Mouse (Mus musculus) limb, embryonic 14.5 days (tissue): ENCODE results near the gene Gm33543. TPM values are rescaled to one million over a fixed set of nuclear protein-coding genes. Genes with fewer than 3 reads are reported as not detected.
A peak's percentile ranks its signal among the peaks of the same experiment; 100 is the strongest.

Source experiments
- ATAC-seq: fragments of 200-750 bp; cut with Nextera tagmentation; 2 replicates; pipeline ENCODE4 v1.8.0; 2017; ENCODE audit warnings: low read depth, moderate number of reproducible peaks, moderate TSS enrichment; ENCODE audit not compliant: low FRiP score
- DNase-seq: peaks from one replicate; pipeline ENCODE4 v3.0.0-alpha.2; 2015; ENCODE audit warnings: low spot score
- H3K27ac ChIP-seq: fragments of 300-500 bp; sonication (generic); replicated peaks from 2 replicates; pipeline ENCODE4 v1.5.1; 2014; ENCODE audit warnings: low read depth, mild to moderate bottlenecking, low read length, moderate library complexity, mixed read lengths
- H3K27me3 ChIP-seq: fragments of 300-500 bp; sonication (generic); 2 replicates; pipeline ENCODE4 v1.6.1; 2014; ENCODE audit warnings: low read length, mixed read lengths; ENCODE audit not compliant: control insufficient read depth, insufficient read depth
- H3K36me3 ChIP-seq: fragments of 300-500 bp; sonication (generic); 2 replicates; pipeline ENCODE4 v1.6.1; 2014; ENCODE audit warnings: mild to moderate bottlenecking, low read length, moderate library complexity, mixed read lengths; ENCODE audit not compliant: control insufficient read depth, insufficient read depth
- H3K4me1 ChIP-seq: fragments of 300-500 bp; sonication (generic); 2 replicates; pipeline ENCODE4 v1.6.1; 2014; ENCODE audit warnings: antibody characterized with exemption, low read length, mixed read lengths; ENCODE audit not compliant: control insufficient read depth, insufficient read depth
- H3K4me2 ChIP-seq: fragments of 300-500 bp; sonication (generic); replicated peaks from 2 replicates; pipeline ENCODE4 v1.6.1; 2014; ENCODE audit warnings: low read depth, mild to moderate bottlenecking, low read length, moderate library complexity; ENCODE audit not compliant: severe bottlenecking
- H3K4me3 ChIP-seq: fragments of 300-500 bp; sonication (generic); replicated peaks from 2 replicates; pipeline ENCODE4 v1.5.1; 2014; ENCODE audit warnings: low read length
- H3K9ac ChIP-seq: fragments of 300-500 bp; sonication (generic); 2 replicates; pipeline ENCODE4 v1.6.1; 2014; ENCODE audit warnings: mild to moderate bottlenecking, low read depth, low read length, moderate library complexity; ENCODE audit not compliant: severe bottlenecking
- H3K9me3 ChIP-seq: fragments of 300-500 bp; sonication (generic); 2 replicates; pipeline ENCODE4 v1.6.1; 2016; ENCODE audit warnings: low read length; ENCODE audit not compliant: control insufficient read depth
- POLR2A ChIP-seq: fragments of 200-500 bp; IDR thresholded peaks from 2 replicates; pipeline ENCODE4 v1.8.0; 2012; ENCODE audit warnings: inconsistent platforms, mild to moderate bottlenecking, moderate library complexity, borderline replicate concordance; ENCODE audit not compliant: insufficient read depth, insufficient read length; ENCODE audit errors: extremely low read depth
- WGBS: fragments of 180-500 bp; shearing (Covaris S2); extraction: QIAGEN DNeasy Blood & Tissue Kit; methylation state at CpG from one replicate; pipeline ENCODE4 v1.1.7; 2014; 5-methylcytosine and 5-hydroxymethylcytosine counted together
- polyA plus RNA-seq, 2 experiments: library from polyadenylated mRNA; depleted of rRNA in 1 of 2; stranded (reverse) in 1 of 2; unstranded in 1 of 2; fragments of >200 nt; fragmentation: Nextera tagmentation in 1 of 2; extraction: Ambion mirVana in 1 of 2; gene quantifications; 2 replicates each; pipeline versions ENCODE4 v1.2.1 to v1.2.3; 2012 to 2014

Gm33543 gene
- polyA plus RNA-seq, 2 experiments = not detected

- H3K27ac ChIP-seq = no peak overlapping the region
- no peaks in the 10 kb centered on the region for H3K9me3 ChIP-seq
- DNase-seq = no peak
- ATAC-seq = no peak
- H3K9ac ChIP-seq = no peak overlapping the region
- no peak overlapping the region for H3K4me2 ChIP-seq
- 0 out of 2 replicates have a peak, but pooled peaks cover 2% of the 10 kb centered on the region for H3K4me1 ChIP-seq
- no peak overlapping the region for H3K4me3 ChIP-seq
- no peaks in the 10 kb centered on the region for H3K36me3 ChIP-seq
- 70% methylated on average over 3 of the region's 3 CpGs for WGBS
- TF ChIP-seq POLR2A = no peak
- H3K27me3 ChIP-seq = no peaks in the 10 kb centered on the region
These were observed 19.9 kb upstream of the Gm33543 start for GRCm38 (mm10) chr10:95862664-95863063.

DNA sequence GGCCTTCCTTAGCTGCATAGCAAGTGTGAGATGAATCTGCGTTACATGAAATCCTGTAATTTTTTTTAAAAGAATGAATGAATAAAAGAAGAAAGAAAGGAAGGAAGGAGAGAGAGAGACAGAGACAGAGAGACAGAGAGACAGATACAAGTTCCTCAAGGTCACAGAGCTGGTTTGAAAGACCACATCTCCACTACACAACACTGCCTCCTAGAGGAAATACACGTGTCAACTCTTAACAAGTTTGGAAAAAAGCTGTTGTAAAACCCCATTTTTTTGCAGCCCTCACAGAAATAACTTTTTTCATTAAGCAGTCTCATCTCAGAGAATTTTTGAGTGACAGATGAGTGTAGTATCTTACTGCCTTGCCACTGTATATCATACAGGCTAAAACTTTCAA lies 15.4 kb upstream of the Gm33543 start:
- Histone ChIP-seq H3K27me3 (no peaks in the 10 kb centered on the region), H3K4me1 (no peaks in the 10 kb centered on the region), H3K4me2 (no peak overlapping the region), H3K27ac (no peak overlapping the region), H3K4me3 (no peak overlapping the region), H3K9ac (no peak overlapping the region), H3K36me3 (no peaks in the 10 kb centered on the region), H3K9me3 (no peaks in the 10 kb centered on the region)
- ATAC-seq = no peak
- 34% methylated on average over 2 of the region's 2 CpGs for WGBS
- no peak for TF ChIP-seq POLR2A
- DNase-seq = peak; percentile 78

- Histone ChIP-seq H3K27me3 (no peaks in the 10 kb centered on the region), H3K36me3 (no peaks in the 10 kb centered on the region), H3K27ac (no peak overlapping the region), H3K4me1 (no peaks in the 10 kb centered on the region), H3K4me2 (no peak overlapping the region), H3K9ac (no peak overlapping the region), H3K4me3 (no peak overlapping the region), H3K9me3 (no peaks in the 10 kb centered on the region)
- DNase-seq (no peak), ATAC-seq (no peak)
- 94% methylated on average over 6 of the region's 6 CpGs for WGBS
- no peak for TF ChIP-seq POLR2A
These were observed 12.7 kb upstream of the Gm33543 start for GRCm38 (mm10) chr10:95855411-95855810.

- 82% methylated on average over 3 of the region's 3 CpGs for WGBS
- Histone ChIP-seq H3K9ac (no peak overlapping the region), H3K4me3 (no peak overlapping the region), H3K27me3 (no peaks in the 10 kb centered on the region), H3K4me1 (no peaks in the 10 kb centered on the region), H3K9me3 (no peaks in the 10 kb centered on the region), H3K36me3 (no peaks in the 10 kb centered on the region), H3K4me2 (no peak overlapping the region), H3K27ac (no peak overlapping the region)
- no peak for TF ChIP-seq POLR2A
- ATAC-seq = no peak
- no peak for DNase-seq
These were observed 7.8 kb upstream of the Gm33543 start for GRCm38 (mm10) chr10:95850504-95850903.

DNA sequence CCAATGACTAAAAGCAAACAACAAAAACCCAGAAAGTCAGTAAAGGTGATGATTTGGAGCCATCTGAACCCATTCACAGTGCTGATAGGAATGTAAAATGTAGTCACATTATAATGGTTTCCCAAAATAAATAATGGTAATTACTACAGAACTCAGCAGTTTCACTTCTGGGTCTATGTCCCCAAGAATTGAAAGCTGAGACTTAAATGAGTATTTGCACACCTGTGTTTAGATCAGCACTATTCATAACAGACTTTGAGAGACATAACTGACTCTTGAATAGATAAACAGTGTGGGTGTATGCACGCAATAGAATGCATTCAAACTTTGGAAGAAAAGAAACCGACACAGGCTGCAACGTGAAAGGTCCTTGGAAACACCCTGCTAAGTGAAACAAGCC lies 4.0 kb upstream of the Gm33543 start:
- H3K9me3 ChIP-seq = no peaks in the 10 kb centered on the region
- no peak overlapping the region for H3K4me3 ChIP-seq
- no peaks in the 10 kb centered on the region for H3K27me3 ChIP-seq
- no peak for DNase-seq
- H3K4me1 ChIP-seq = no peaks in the 10 kb centered on the region
- 86% methylated on average over 3 of the region's 3 CpGs for WGBS
- no peak for ATAC-seq
- H3K4me2 ChIP-seq = no peak overlapping the region
- no peak overlapping the region for H3K9ac ChIP-seq
- no peaks in the 10 kb centered on the region for H3K36me3 ChIP-seq
- H3K27ac ChIP-seq = no peak overlapping the region
- no peak for TF ChIP-seq POLR2A

GRCm38 (mm10) chr10:95846281-95846680 lies 3.6 kb upstream of the Gm33543 start:
- ATAC-seq = no peak
- no peaks in the 10 kb centered on the region for H3K27me3 ChIP-seq
- no peak overlapping the region for H3K27ac ChIP-seq
- no peak for TF ChIP-seq POLR2A
- DNase-seq = no peak
- H3K36me3 ChIP-seq = no peaks in the 10 kb centered on the region
- no peaks in the 10 kb centered on the region for H3K4me1 ChIP-seq
- H3K9me3 ChIP-seq = no peaks in the 10 kb centered on the region
- H3K4me2 ChIP-seq = no peak overlapping the region
- H3K4me3 ChIP-seq = no peak overlapping the region
- no peak overlapping the region for H3K9ac ChIP-seq
